Mouse (Mus musculus) liver, embryonic 14.5 days (tissue): ENCODE results near the gene Olfr548-ps1.

Experiments used
- CTCF ChIP-seq: IDR thresholded peaks from 2 replicates; pipeline ENCODE4 v1.5.1; 2016; ENCODE audit warnings: antibody characterized with exemption, low read depth, control low read depth
- EP300 ChIP-seq: IDR thresholded peaks from 2 replicates; pipeline ENCODE4 v1.6.1; 2016; ENCODE audit warnings: antibody characterized with exemption, low read depth

- no peak for TF ChIP-seq CTCF
- no peak for TF ChIP-seq EP300
Observed at GRCm38 (mm10) chr7:102514144-102514543, 26.6 kb upstream of the Olfr548-ps1 start.
